Mouse (Mus musculus) bone marrow, adult 2 months (tissue): ENCODE results near the gene 1110012L19Rik. TPM values are rescaled to one million over a fixed set of nuclear protein-coding genes. Genes with fewer than 3 reads are reported as not detected.
"Not testable (repeated sequence)": the region's sequence is repeated elsewhere in the genome, so short reads cannot be mapped to it uniquely, and the experiment has no call there.

Source experiments
- H3K27ac ChIP-seq: fragments of 200-500 bp; 2 replicates; pipeline ENCODE4 v1.5.1; 2012; ENCODE audit warnings: low read depth, mild to moderate bottlenecking, control low read depth, inconsistent platforms, low read length; ENCODE audit not compliant: control insufficient read depth, poor library complexity, insufficient read depth
- H3K4me1 ChIP-seq: fragments of 200-500 bp; 2 replicates; pipeline ENCODE4 v1.6.1; 2011; ENCODE audit warnings: low read length; ENCODE audit not compliant: control insufficient read depth, insufficient read depth
- H3K4me3 ChIP-seq: fragments of 200-500 bp; replicated peaks from 2 replicates; pipeline ENCODE3; 2011; ENCODE audit warnings: mild to moderate bottlenecking, low read depth, low read length, control low read depth; ENCODE audit not compliant: control insufficient read depth
- CTCF ChIP-seq: fragments of 200-500 bp; IDR thresholded peaks from 2 replicates; pipeline ENCODE4 v1.5.1; 2011; ENCODE audit warnings: low read length, control low read depth; ENCODE audit not compliant: control insufficient read depth, insufficient read depth
- POLR2A ChIP-seq: fragments of 200-500 bp; IDR thresholded peaks from 2 replicates; pipeline ENCODE4 v1.6.1; 2011; ENCODE audit warnings: low read depth, mild to moderate bottlenecking, control low read depth, low read length, borderline replicate concordance; ENCODE audit not compliant: control insufficient read depth
- WGBS: fragments of 180-500 bp; shearing (Covaris S2); methylation state at CpG from one replicate; pipeline ENCODE4 v1.1.7; 2018; 5-methylcytosine and 5-hydroxymethylcytosine counted together
- polyA plus RNA-seq: library from polyadenylated mRNA; stranded (reverse); fragments of >200 nt; gene quantifications from 2 replicates; pipeline ENCODE4 v1.2.4, GENCODE M21; 2011; ENCODE audit warnings: low replicate concordance; ENCODE audit not compliant: missing spikeins, insufficient read depth, insufficient read length

1110012L19Rik gene
- polyA plus RNA-seq: 9.0 and 9.3 TPM in 2 replicates

DNA sequence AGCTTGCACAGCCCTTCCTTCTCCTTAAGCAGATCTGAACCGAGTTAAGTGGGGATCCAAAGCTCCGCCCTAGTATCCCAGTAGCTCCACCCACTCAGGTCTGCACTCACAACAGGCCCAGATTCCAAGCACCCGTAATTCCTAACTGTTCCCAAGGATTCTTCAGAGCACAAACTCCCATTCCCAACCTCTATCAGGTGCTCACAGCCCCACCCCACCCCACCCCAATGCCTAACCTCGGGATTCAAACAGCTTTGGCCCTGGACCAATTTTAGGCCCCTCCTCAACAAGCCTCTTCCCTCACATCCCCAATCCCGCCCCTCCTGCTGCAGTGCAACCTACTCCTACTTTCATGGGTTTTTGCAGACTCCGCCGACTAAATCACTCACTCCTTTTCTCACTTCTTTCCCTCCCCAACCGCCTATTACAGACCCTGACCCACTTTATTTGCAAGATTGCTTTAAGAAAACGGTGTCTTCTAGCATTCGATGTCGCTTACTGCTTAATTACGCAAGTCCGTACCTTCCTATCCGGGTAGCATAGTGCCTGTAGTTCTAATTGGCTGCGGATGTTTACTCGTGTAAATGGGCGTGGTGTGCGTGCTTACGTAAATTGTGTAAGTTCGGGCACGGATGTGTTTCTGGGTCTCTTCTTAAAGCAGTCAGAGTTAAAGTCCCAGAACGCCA lies at the start of gene 1110012L19Rik:
1110012L19Rik (plus strand) TSS at position 602 of the 686 bp plus-strand sequence.
- Histone ChIP-seq H3K4me3 (peak within 1 kb of the TSS; percentile 76), H3K4me1 (no peaks in the 10 kb centered on the region), H3K27ac (peak within 1 kb of the TSS; percentile 56)
- TF ChIP-seq POLR2A (no peak), CTCF (no peak)
- WGBS: 12% methylated on average over 22 of the region's 22 CpGs

DNA sequence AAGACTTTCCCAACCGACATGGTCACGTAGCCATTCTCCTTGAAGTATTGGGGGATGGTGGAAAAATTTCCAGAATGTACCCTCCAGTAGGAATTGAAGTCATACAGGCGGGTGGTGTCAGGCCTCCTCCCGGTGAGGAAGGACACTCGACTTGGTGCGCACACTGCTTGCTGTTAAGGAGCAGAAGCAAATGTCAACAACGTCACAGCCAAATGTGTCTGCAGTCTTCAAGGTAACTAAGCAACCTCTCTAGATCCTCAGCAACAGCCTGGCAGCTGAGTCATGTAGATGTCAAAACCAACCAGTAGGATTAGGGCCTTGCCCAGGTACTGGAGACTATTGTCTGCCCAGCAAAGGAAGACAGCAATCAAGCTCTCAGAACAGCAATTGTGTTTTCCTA lies 22.7 kb upstream of the 1110012L19Rik start:
- TF ChIP-seq POLR2A (no peak), CTCF (no peak)

DNA sequence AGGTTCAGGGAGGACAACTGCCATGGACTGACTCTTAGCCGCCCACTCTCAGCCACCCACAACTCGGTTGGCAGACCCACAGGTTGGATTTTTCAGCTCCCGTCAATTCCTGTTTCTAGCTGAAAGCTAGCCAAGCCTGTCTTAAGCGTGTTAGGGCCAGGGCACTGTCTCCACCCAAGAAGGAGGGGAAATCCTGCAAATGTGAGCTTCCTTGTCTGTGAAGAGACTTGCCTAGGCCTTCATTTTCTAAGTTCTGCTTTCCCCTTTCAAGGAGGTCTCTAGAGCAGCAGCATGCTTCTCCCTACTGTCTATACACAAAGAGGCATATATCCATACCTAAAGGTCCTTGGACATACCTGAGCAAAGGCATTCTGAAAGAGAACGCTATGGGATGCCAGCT lies 22.2 kb upstream of the 1110012L19Rik start:
- no peak overlapping the region for H3K4me3 ChIP-seq
- no peak for TF ChIP-seq POLR2A
- TF ChIP-seq CTCF: no peak
- H3K27ac ChIP-seq: no peak overlapping the region
- no peaks in the 10 kb centered on the region; the same call in 1 of the 2 replicates for H3K4me1 ChIP-seq
- WGBS: 42% methylated on average over 5 of the region's 5 CpGs

More for the DNA sequence above, 22.7 kb upstream of the 1110012L19Rik start:
- 81% methylated on average over 7 of the region's 7 CpGs for WGBS
- Histone ChIP-seq H3K27ac (no peak overlapping the region), H3K4me3 (no peak overlapping the region), H3K4me1 (no peaks in the 10 kb centered on the region; the same call in 1 of the 2 replicates)

- H3K4me1 ChIP-seq: no peaks in the 10 kb centered on the region; the same call in 1 of the 2 replicates
- 67% methylated on average over 1 of the region's 1 CpGs for WGBS
- no peak overlapping the region for H3K4me3 ChIP-seq
- no peak overlapping the region for H3K27ac ChIP-seq
- no peak for TF ChIP-seq POLR2A
- TF ChIP-seq CTCF: no peak
Observed at GRCm38 (mm10) chrX:70364202-70364601, 21.5 kb upstream of the 1110012L19Rik start.

DNA sequence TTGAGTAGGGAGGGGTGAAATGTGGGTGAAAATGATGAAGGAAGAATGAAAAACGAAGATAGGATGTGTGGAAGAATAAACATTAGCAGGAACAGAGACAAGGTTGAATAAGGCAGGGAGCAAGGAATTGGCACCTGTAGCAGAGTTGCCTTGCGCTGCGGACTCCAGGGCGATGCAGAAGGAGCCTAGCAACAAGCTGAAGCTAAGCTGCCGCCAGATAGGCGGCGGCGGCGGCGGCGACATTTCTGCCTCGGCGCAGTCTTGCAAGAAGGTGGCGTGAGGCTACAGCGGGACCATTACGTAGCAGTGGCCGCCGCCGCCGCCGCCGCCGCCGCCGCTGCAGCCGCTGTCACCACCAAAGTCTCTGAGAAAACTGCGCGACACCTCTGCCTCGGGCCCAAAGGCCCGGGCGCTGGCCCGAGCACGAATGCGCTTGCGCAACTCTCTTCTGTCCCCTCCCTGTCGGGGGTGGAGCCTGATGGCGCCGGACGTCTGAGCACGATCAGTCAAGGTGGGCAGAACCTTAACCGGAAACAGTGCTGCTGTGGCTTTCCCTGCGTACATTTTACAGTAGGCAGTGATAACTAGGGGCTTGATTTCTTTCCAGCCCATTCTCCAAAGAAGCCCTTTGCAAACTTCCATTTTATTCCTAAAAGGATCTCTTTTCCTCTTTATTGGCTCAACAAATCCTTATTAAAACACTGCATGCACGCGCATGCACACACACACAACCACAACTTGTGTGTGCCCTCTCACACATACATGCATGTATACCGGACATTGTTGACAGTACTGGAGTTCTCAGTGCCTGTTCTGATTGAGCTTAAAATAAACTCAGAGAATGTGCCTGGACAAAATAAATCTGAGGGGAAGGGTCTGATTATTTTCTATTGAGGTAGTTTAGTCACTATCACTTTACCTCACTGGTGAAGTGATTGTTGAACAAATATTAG lies 20.7 kb upstream of the 1110012L19Rik start, which contains the start of gene Ids:
Ids (minus strand) TSS at position 424 of the 953 bp plus-strand sequence.
- TF ChIP-seq CTCF (no peak), POLR2A (peak; percentile 42; the same call in 1 of the 2 replicates)
- no peaks in the 10 kb centered on the region; the same call in 1 of the 2 replicates for H3K4me1 ChIP-seq
- peak within 1 kb of the TSS; percentile 80 for H3K4me3 ChIP-seq
- WGBS: 15% methylated on average over 45 of the region's 45 CpGs
- peak within 1 kb of the TSS; percentile 55; the same call in 1 of the 2 replicates for H3K27ac ChIP-seq

DNA sequence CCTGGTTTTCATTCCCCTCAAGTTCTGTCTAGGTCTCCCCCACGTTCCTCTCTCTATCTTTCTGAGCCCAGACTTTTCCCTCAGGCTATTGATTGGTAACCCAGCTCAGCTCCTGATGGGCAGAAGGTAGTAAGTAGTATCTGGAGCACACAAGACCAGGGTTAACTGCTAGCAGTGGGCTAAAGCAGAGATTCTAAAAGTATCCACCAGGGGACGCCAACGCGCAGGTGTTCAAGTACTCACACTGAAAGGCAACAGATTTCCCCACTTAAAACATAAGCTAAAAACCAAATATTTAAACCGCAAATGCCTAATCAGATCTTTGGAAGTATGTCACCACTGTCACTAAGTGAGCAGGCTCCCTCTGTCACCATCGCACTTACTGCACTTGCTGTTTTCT lies 15.9 kb upstream of the 1110012L19Rik start:
- H3K4me1 ChIP-seq, H3K27ac ChIP-seq, H3K4me3 ChIP-seq: not testable (repeated sequence)
- WGBS: 23% methylated on average over 2 of the region's 6 CpGs

GRCm38 (mm10) chrX:70374469-70375110 lies 11.1 kb upstream of the 1110012L19Rik start:
- WGBS: 85% methylated on average over 5 of the region's 6 CpGs
- not testable (repeated sequence) for H3K27ac ChIP-seq, H3K4me1 ChIP-seq, H3K4me3 ChIP-seq

DNA sequence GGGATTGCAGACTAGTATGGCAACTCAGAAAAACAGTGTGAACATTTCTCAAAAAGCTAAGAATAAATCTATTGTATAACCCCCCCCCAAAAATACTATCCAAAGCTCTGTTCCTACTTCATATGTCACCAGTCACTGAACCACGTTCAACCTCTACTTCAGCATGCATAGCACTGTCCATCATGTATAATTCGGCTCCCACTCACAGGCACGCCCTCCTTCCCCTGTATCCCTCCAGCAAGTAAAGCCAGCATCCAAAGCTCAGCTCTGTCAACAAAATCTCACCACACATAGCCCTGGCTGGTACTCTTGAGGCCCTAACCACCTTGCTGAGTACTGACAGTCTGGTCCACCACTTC lies 781 bp upstream of the 1110012L19Rik start:
- H3K27ac ChIP-seq: no peak overlapping the region

More for the DNA sequence above, 781 bp upstream of the 1110012L19Rik start:
- TF ChIP-seq POLR2A (no peak), CTCF (no peak)
- H3K4me3 ChIP-seq: peak overlapping the region; percentile 76
- H3K4me1 ChIP-seq: no peaks in the 10 kb centered on the region
- 36% methylated on average over 3 of the region's 3 CpGs for WGBS
